Mouse (Mus musculus) fat pad, adult 2 months (tissue): ENCODE results near the gene Sbno2.

Source experiments
- DNase-seq: peaks from one replicate; pipeline ENCODE4 v3.0.0-alpha.2; 2011; ENCODE audit warnings: low read depth, low spot score; ENCODE audit errors: extremely low read depth

The Sbno2 gene

GRCm38 (mm10) chr10:80020603-80021319 lies 84.6 kb downstream of the Sbno2 start:
- no peak for DNase-seq

GRCm38 (mm10) chr10:80020191-80020590 lies 85.2 kb downstream of the Sbno2 start:
- DNase-seq = no peak

DNA sequence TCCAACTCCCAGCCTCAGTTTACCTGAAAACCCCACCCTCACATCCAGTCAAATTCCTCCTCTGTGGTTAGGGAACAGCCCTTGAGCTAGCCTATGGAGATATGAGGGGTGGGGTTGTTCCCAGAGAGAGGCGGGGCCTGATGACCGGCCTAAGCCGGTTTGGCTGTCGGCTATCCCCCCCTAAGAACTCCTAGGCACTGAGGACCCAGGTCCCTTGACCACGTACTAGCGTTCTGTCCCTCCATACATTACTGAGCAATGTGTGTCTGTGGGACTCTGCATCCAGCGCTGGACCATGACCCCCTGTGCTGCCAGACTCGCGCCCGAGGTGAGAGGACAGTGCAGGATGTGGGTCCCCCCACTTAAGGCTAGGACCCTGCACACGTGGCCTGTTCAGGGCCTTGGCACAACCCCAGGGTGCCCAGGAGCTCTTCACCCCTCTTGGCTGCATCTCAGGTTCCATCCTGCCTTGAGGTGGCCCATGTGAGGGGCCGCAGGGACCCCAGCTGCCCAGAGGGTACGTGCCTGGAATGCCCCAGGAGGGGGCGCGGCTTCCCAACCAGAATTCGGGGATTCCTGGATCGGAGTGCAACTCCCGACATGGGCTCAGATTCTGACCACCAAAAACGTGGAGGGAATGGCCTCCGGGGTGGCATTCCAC lies 85.8 kb downstream of the Sbno2 start:
- DNase-seq = no peak

- DNase-seq = no peak
These were observed 86.6 kb downstream of the Sbno2 start for GRCm38 (mm10) chr10:80018739-80019297.

- DNase-seq = no peak
These were observed 87.6 kb downstream of the Sbno2 start for GRCm38 (mm10) chr10:80017771-80018170.

- no peak for DNase-seq
These were observed 88.0 kb downstream of the Sbno2 start for GRCm38 (mm10) chr10:80017361-80017760.

GRCm38 (mm10) chr10:80016931-80017330 lies 88.4 kb downstream of the Sbno2 start:
- DNase-seq = no peak

- no peak for DNase-seq
These were observed 88.9 kb downstream of the Sbno2 start, which contains the start of gene Arhgap45 for GRCm38 (mm10) chr10:80016511-80016910. Gene Arhgap45 (plus strand): TSS chr10:80016653.

DNA sequence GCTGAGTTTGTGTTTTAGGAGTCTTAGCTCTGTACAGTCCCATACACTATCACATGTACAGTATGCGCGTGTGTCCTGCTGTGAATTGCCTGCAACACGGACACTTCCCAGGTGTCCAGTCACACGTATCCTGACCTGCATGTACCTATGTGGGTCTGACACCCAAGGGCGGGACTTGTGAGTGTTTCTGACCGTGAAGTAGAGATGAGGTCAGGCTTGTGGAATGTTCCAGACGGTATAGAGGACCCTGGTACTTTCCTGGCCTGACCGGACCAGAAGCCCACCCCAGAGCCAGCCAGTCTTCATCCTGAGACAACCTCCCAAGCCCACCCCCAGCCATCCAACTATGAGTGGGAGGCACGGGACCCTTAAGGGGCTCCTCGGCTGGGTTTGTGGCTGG lies 89.8 kb downstream of the Sbno2 start:
- no peak for DNase-seq

DNA sequence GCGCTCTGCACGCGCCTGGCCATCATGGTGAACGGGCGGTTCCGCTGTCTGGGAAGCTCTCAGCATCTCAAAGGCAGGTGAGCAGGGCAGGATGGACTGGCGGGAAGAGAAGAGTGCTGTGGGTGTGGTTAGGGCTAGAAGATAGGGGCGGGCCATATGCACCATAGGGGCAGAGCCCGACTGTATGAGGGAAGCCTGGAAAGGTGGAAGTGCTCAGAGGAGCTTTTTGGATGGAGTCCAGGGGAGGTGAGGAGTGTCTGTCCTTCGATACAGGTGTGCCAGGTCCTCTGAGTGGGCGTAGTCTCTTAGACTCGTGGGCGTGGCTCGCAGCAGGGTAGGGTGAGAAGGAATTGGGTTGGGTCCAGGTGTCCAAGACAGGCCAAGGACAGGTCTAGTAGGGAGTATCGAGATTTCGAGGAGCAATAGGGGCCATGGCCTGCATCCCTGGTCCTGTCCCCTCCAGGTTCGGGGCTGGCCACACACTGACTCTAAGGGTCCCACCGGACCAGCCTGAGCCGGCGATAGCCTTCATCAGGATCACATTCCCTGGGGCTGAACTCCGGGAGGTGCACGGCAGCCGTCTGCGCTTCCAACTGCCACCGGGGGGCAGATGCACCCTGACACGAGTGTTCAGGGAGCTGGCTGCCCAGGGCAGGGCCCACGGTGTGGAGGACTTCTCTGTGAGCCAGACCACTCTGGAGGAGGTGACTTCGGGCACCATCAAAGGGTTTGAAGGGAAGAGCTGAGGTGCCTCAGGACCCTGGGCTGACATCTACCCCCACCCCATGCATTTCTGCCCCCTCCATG lies 90.7 kb downstream of the Sbno2 start:
- no peak for DNase-seq

- DNase-seq = no peak
These were observed 91.8 kb downstream of the Sbno2 start for GRCm38 (mm10) chr10:80013609-80014008.

DNA sequence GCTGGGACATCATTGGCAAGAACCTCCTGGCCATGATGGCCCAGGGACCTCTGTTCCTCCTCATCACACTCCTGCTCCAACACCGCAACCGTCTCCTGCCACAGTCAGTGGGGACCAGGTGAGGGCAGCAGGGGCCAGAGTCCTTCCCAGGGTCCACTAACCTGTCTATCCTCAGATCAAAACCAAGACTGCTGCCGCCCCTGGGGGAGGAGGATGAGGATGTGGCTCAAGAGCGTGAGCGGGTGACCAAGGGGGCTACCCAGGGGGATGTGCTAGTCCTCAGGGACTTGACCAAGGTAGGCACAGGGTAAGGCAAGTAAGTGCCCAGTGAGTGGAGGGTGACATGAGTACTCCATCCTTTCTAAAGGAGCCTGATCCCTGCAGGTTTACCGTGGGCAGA lies 93.6 kb downstream of the Sbno2 start:
- DNase-seq = no peak
